Mouse (Mus musculus) lung, postnatal 0 days (tissue): ENCODE measurements around the gene Pttg1ip. TPM values are rescaled to one million over a fixed set of nuclear protein-coding genes. Genes with fewer than 3 reads are reported as not detected.
A peak's percentile ranks its signal among the peaks of the same experiment; 100 is the strongest.

ENCODE experiments used
- ATAC-seq: fragments of 200-750 bp; cut with Nextera tagmentation; 2 replicates; pipeline ENCODE4 v1.8.0; 2017; ENCODE audit warnings: moderate library complexity
- DNase-seq: peaks from one replicate; pipeline ENCODE4 v3.0.0-alpha.2; 2016; ENCODE audit warnings: low spot score
- H3K27ac ChIP-seq: fragments of 300-500 bp; sonication (generic); 2 replicates; pipeline ENCODE4 v1.5.1; 2014; ENCODE audit warnings: antibody characterized with exemption, mild to moderate bottlenecking, low read length, mixed read lengths
- H3K27me3 ChIP-seq: fragments of 300-500 bp; sonication (generic); replicated peaks from 2 replicates; pipeline ENCODE4 v1.6.1; 2014; ENCODE audit warnings: low read length, mixed read lengths; ENCODE audit not compliant: insufficient read depth
- H3K36me3 ChIP-seq: fragments of 300-500 bp; sonication (generic); 2 replicates; pipeline ENCODE4 v1.6.1; 2014; ENCODE audit warnings: low read length, mixed read lengths; ENCODE audit not compliant: insufficient read depth
- H3K4me1 ChIP-seq: fragments of 300-500 bp; sonication (generic); 2 replicates; pipeline ENCODE4 v1.6.1; 2014; ENCODE audit warnings: antibody characterized with exemption, low read depth, low read length, mixed read lengths; ENCODE audit not compliant: insufficient read depth
- H3K4me2 ChIP-seq: fragments of 300-500 bp; sonication (generic); replicated peaks from 2 replicates; pipeline ENCODE4 v1.6.1; 2014; ENCODE audit warnings: low read depth, mild to moderate bottlenecking, low read length, moderate library complexity, mixed read lengths
- H3K4me3 ChIP-seq: fragments of 300-500 bp; sonication (generic); 2 replicates; pipeline ENCODE4 v1.5.1; 2014; ENCODE audit warnings: low read depth, low read length
- H3K9ac ChIP-seq: fragments of 300-500 bp; sonication (generic); replicated peaks from 2 replicates; pipeline ENCODE4 v1.6.1; 2014; ENCODE audit warnings: low read depth, mild to moderate bottlenecking
- H3K9me3 ChIP-seq: fragments of 300-500 bp; sonication (generic); 2 replicates; pipeline ENCODE4 v1.6.1; 2016; ENCODE audit warnings: low read length, mixed read lengths
- CTCF ChIP-seq: IDR thresholded peaks from 2 replicates; pipeline ENCODE4 v1.5.1; 2016; ENCODE audit warnings: antibody characterized with exemption, mild to moderate bottlenecking
- EP300 ChIP-seq: IDR thresholded peaks from 2 replicates; pipeline ENCODE4 v1.6.1; 2016; ENCODE audit warnings: antibody characterized with exemption, mild to moderate bottlenecking, control low read depth
- WGBS: fragments of 180-500 bp; shearing (Covaris S2); extraction: QIAGEN DNeasy Blood & Tissue Kit; methylation state at CpG from one replicate; pipeline ENCODE4 v1.1.7; 2014; 5-methylcytosine and 5-hydroxymethylcytosine counted together
- polyA plus RNA-seq: library from polyadenylated mRNA; unstranded; fragments of >200 nt; fragmentation: Nextera tagmentation; extraction: Ambion mirVana; gene quantifications from 2 replicates; pipeline ENCODE4 v1.2.1, GENCODE M21; 2015

Gene Pttg1ip
- polyA plus RNA-seq, 1 experiment from 2014 or later: 207 TPM

GRCm38 (mm10) chr10:77588036-77588435, 6.5 kb downstream of the Pttg1ip start:
- no peak overlapping the region for H3K27ac ChIP-seq
- no peak overlapping the region for H3K4me3 ChIP-seq
- no peak for ATAC-seq
- WGBS: 89% methylated on average over 2 of the region's 2 CpGs
- peaks cover 8% of the 10 kb centered on the region; the same call in 1 of the 2 replicates for H3K36me3 ChIP-seq
- no peak overlapping the region for H3K4me2 ChIP-seq
- no peak overlapping the region for H3K9ac ChIP-seq
- TF ChIP-seq EP300 (no peak), CTCF (no peak)
- no peaks in the 10 kb centered on the region for H3K27me3 ChIP-seq
- no peaks in the 10 kb centered on the region for H3K9me3 ChIP-seq
- peaks cover 8% of the 10 kb centered on the region for H3K4me1 ChIP-seq
- DNase-seq: no peak

- DNase-seq (no peak), ATAC-seq (no peak)
- no peak overlapping the region for H3K27ac ChIP-seq
- peaks cover 18% of the 10 kb centered on the region; the same call in 1 of the 2 replicates for H3K36me3 ChIP-seq
- H3K4me1 ChIP-seq: peaks cover under 1% of the 10 kb centered on the region; the same call in 1 of the 2 replicates
- no peak overlapping the region for H3K9ac ChIP-seq
- no peaks in the 10 kb centered on the region for H3K9me3 ChIP-seq
- no peak for TF ChIP-seq EP300
- no peak for TF ChIP-seq CTCF
- 67% methylated on average over 7 of the region's 7 CpGs for WGBS
- H3K4me2 ChIP-seq: no peak overlapping the region
- no peaks in the 10 kb centered on the region for H3K27me3 ChIP-seq
- H3K4me3 ChIP-seq: no peak overlapping the region
Observed at GRCm38 (mm10) chr10:77589117-77589516, 7.6 kb downstream of the Pttg1ip start.

GRCm38 (mm10) chr10:77589749-77590148, 8.2 kb downstream of the Pttg1ip start:
- ATAC-seq (no peak), DNase-seq (no peak)
- H3K4me3 ChIP-seq: no peak overlapping the region
- no peak overlapping the region for H3K9ac ChIP-seq
- no peaks in the 10 kb centered on the region for H3K4me1 ChIP-seq
- H3K27ac ChIP-seq: no peak overlapping the region
- H3K27me3 ChIP-seq: no peaks in the 10 kb centered on the region
- no peaks in the 10 kb centered on the region for H3K9me3 ChIP-seq
- peaks cover 22% of the 10 kb centered on the region; the same call in 1 of the 2 replicates for H3K36me3 ChIP-seq
- TF ChIP-seq CTCF (no peak), EP300 (no peak)
- no peak overlapping the region for H3K4me2 ChIP-seq
- WGBS: 64% methylated on average over 8 of the region's 8 CpGs

GRCm38 (mm10) chr10:77590812-77591211, 9.3 kb downstream of the Pttg1ip start:
- Histone ChIP-seq H3K27ac (no peak overlapping the region), H3K4me2 (no peak overlapping the region), H3K4me1 (no peaks in the 10 kb centered on the region), H3K27me3 (no peaks in the 10 kb centered on the region), H3K9me3 (no peaks in the 10 kb centered on the region), H3K36me3 (peaks cover 30% of the 10 kb centered on the region; the same call in 1 of the 2 replicates), H3K4me3 (no peak overlapping the region), H3K9ac (no peak overlapping the region)
- TF ChIP-seq CTCF (peak; percentile 96), EP300 (no peak)
- DNase-seq (peak; percentile 85), ATAC-seq (peak; percentile 83)
- 49% methylated on average over 6 of the region's 6 CpGs for WGBS

- TF ChIP-seq EP300 (no peak), CTCF (no peak)
- 81% methylated on average over 6 of the region's 6 CpGs for WGBS
- H3K36me3 ChIP-seq: peaks cover 30% of the 10 kb centered on the region; the same call in 1 of the 2 replicates
Observed at GRCm38 (mm10) chr10:77591546-77591945, 10.0 kb downstream of the Pttg1ip start.

GRCm38 (mm10) chr10:77596060-77596459, 14.5 kb downstream of the Pttg1ip start:
- Histone ChIP-seq H3K4me3 (no peak overlapping the region), H3K4me1 (no peaks in the 10 kb centered on the region), H3K9ac (no peak overlapping the region), H3K4me2 (no peak overlapping the region), H3K27me3 (no peaks in the 10 kb centered on the region), H3K9me3 (no peaks in the 10 kb centered on the region), H3K36me3 (peaks cover 55% of the 10 kb centered on the region), H3K27ac (no peak overlapping the region)
- DNase-seq (no peak), ATAC-seq (no peak)
- 91% methylated on average over 2 of the region's 2 CpGs for WGBS
- no peak for TF ChIP-seq EP300
- no peak for TF ChIP-seq CTCF

More at GRCm38 (mm10) chr10:77591546-77591945, 10.0 kb downstream of the Pttg1ip start:
- Histone ChIP-seq H3K9me3 (no peaks in the 10 kb centered on the region), H3K27ac (no peak overlapping the region), H3K4me1 (no peaks in the 10 kb centered on the region), H3K4me2 (no peak overlapping the region), H3K9ac (no peak overlapping the region), H3K4me3 (no peak overlapping the region), H3K27me3 (no peaks in the 10 kb centered on the region)
- DNase-seq (no peak), ATAC-seq (no peak)

GRCm38 (mm10) chr10:77603021-77603420, 21.5 kb downstream of the Pttg1ip start:
- H3K27ac ChIP-seq: no peak overlapping the region
- H3K27me3 ChIP-seq: no peaks in the 10 kb centered on the region
- peaks cover 13% of the 10 kb centered on the region; the same call in 1 of the 2 replicates for H3K36me3 ChIP-seq
- no peak overlapping the region for H3K4me2 ChIP-seq
- H3K9me3 ChIP-seq: no peaks in the 10 kb centered on the region
- WGBS: 69% methylated on average over 4 of the region's 4 CpGs
- no peak for ATAC-seq
- H3K4me3 ChIP-seq: no peak overlapping the region
- no peak for DNase-seq
- H3K9ac ChIP-seq: no peak overlapping the region
- TF ChIP-seq EP300 (no peak), CTCF (no peak)
- H3K4me1 ChIP-seq: peaks cover 14% of the 10 kb centered on the region
